Mouse (Mus musculus) adrenal gland (tissue): ENCODE data around the gene Cxcr6.
"Not testable (repeated sequence)": the region's sequence is repeated elsewhere in the genome, so short reads cannot be mapped to it uniquely, and the experiment has no call there.

Experiments used
- intact Hi-C: fragments of 180-260 bp; cut with DNase I; formaldehyde crosslinking; loops from one replicate; pipeline ENCODE4 v1.15.1; 2025
- long read RNA-seq, 2 experiments: library from polyadenylated mRNA; unstranded; transcript quantifications; one replicate each; pipeline ENCODE4 v2.0.0; 2020; ENCODE audit warnings: borderline replicate concordance in 1 of 2; ENCODE audit not compliant: insufficient replicate concordance in 1 of 2

Gene Cxcr6
- long read RNA-seq, experiment 1, partial matches to known transcripts: 0 of 2 reads
- long read RNA-seq, experiment 1, other reads (novel, unspliced or antisense): 0 of 2 reads
- long read RNA-seq, experiment 2: 0 reads

GRCm38 (mm10) chr9:123806267-123806666 lies at the start of gene Cxcr6:
Gene Cxcr6, plus strand, starts transcription at chr9:123806475.
- intact Hi-C loops: no loop called here

GRCm38 (mm10) chr9:123756752-123757151 lies 49.5 kb upstream of the Cxcr6 start:
- intact Hi-C loops: no loop called here

- intact Hi-C loops: no loop called here
Measured at GRCm38 (mm10) chr9:123757326-123757725, 48.9 kb upstream of the Cxcr6 start.

GRCm38 (mm10) chr9:123758156-123758555 lies 48.1 kb upstream of the Cxcr6 start:
- intact Hi-C loops: no loop called here

- intact Hi-C loops: no loop called here
Measured at GRCm38 (mm10) chr9:123758645-123759044, 47.6 kb upstream of the Cxcr6 start.

GRCm38 (mm10) chr9:123760806-123761205 lies 45.5 kb upstream of the Cxcr6 start:
- intact Hi-C loops: no loop called here

GRCm38 (mm10) chr9:123762886-123763285 lies 43.4 kb upstream of the Cxcr6 start:
- intact Hi-C loops: no loop called here

- intact Hi-C loops: no loop called here
Measured at GRCm38 (mm10) chr9:123763771-123764170, 42.5 kb upstream of the Cxcr6 start.

- intact Hi-C loops: no loop called here
Measured at GRCm38 (mm10) chr9:123766996-123767395, 39.3 kb upstream of the Cxcr6 start.

GRCm38 (mm10) chr9:123768443-123768842 lies 37.8 kb upstream of the Cxcr6 start:
- intact Hi-C loops: no loop called here

GRCm38 (mm10) chr9:123769532-123769931 lies 36.7 kb upstream of the Cxcr6 start:
- intact Hi-C loops: no loop called here

GRCm38 (mm10) chr9:123773299-123773698 lies 33.0 kb upstream of the Cxcr6 start:
- intact Hi-C loops: not testable (repeated sequence)

GRCm38 (mm10) chr9:123788855-123789529 lies 17.3 kb upstream of the Cxcr6 start:
- intact Hi-C loops: no loop called here

GRCm38 (mm10) chr9:123796174-123796573 lies 10.1 kb upstream of the Cxcr6 start:
- intact Hi-C loops: loop anchor here (5.0 to 10.0 kb wide), 2 partner anchors 91 to 159 kb away; no protein-coding TSS in a partner anchor

GRCm38 (mm10) chr9:123801527-123801926 lies 4.7 kb upstream of the Cxcr6 start:
- intact Hi-C loops: no loop called here

- intact Hi-C loops: no loop called here
Measured at GRCm38 (mm10) chr9:123802421-123802820, 3.9 kb upstream of the Cxcr6 start.

- intact Hi-C loops: no loop called here
Measured at GRCm38 (mm10) chr9:123802896-123803295, 3.4 kb upstream of the Cxcr6 start.

- intact Hi-C loops: no loop called here
Measured at GRCm38 (mm10) chr9:123805241-123805640, 1.0 kb upstream of the Cxcr6 start.

GRCm38 (mm10) chr9:123808583-123808982 lies 2.3 kb downstream of the Cxcr6 start:
- intact Hi-C loops: no loop called here

GRCm38 (mm10) chr9:123811831-123812230 lies 5.6 kb downstream of the Cxcr6 start:
- intact Hi-C loops: loop anchor here (10.0 kb wide), 1 partner anchor 227 kb away; no protein-coding TSS in a partner anchor

- intact Hi-C loops: loop anchor here (10.0 kb wide), 1 partner anchor 230 kb away; no protein-coding TSS in a partner anchor
Measured at GRCm38 (mm10) chr9:123814326-123814725, 8.1 kb downstream of the Cxcr6 start.

GRCm38 (mm10) chr9:123814821-123815220 lies 8.5 kb downstream of the Cxcr6 start:
- intact Hi-C loops: loop anchor here (10.0 kb wide), 1 partner anchor 230 kb away; no protein-coding TSS in a partner anchor

- intact Hi-C loops: loop anchor here (10.0 kb wide), 1 partner anchor 231 kb away; no protein-coding TSS in a partner anchor
Measured at GRCm38 (mm10) chr9:123815444-123815843, 9.2 kb downstream of the Cxcr6 start.
